8 mouse cellular contexts compared by ENCODE assay signal in the genomic region with DNA sequence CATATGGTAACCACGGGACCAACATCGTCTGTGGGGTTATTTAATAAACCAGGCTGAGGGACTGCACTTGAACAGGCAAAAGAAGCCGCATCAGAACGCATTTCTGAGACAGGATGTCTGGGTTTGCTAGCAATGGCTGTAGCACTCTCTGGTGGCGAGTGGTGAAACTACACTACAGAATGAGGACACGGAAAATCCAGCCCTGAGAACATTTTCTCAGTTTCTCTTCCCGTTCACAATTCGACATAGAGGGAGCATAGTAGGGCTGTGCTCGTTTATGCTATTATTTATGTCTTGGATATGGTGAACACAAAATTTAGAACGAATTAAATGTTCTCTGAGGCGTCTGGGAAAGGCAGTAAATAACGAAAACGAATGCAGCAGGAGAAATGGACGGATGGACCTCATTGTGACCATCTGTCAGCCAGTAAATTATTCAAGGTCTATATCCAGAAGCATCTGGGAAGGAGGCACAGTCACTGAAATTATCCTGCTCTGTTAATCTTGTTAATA. TPM values are rescaled to one million over a fixed set of nuclear protein-coding genes. Genes with fewer than 3 reads are reported as not detected.
A peak's percentile ranks its signal among the peaks of the same experiment; 100 is the strongest.
DNase-seq lines count a peak whose midpoint lies in the region; ATAC-seq lines count a peak whose summit lies in the region.

No protein-coding gene starts in this region.

- no peaks in the 10 kb centered on the region for H3K27me3 ChIP-seq in hindbrain, embryonic 14.5 days (ENCODE audit: control insufficient read depth, insufficient read depth, low read length)

- no peaks in the 10 kb centered on the region for H3K36me3 ChIP-seq in hindbrain, embryonic 14.5 days (replicated peaks; ENCODE audit: control insufficient read depth, insufficient read depth)

- peak overlapping the region; percentile 42 for H3K4me2 ChIP-seq in hindbrain, embryonic 14.5 days (replicated peaks)

- H3K4me1 ChIP-seq in hindbrain, embryonic 14.5 days (replicated peaks; ENCODE audit: control insufficient read depth, insufficient read depth, low read length) = 0 out of 2 replicates have a peak, but pooled peaks cover 5% of the 10 kb centered on the region

- H3K9me3 ChIP-seq in hindbrain, embryonic 14.5 days (ENCODE audit: control insufficient read depth, low read length) = no peaks in the 10 kb centered on the region

- 8% methylated on average over 14 of the region's 14 CpGs for WGBS in hindbrain, embryonic 14.5 days

- peak; percentile 71 for DNase-seq in ZHBTc4 (ENCODE audit: low read depth, low spot score)
- peak; percentile 89 for DNase-seq in cerebellum, adult 9-10 months
- DNase-seq in frontal cortex, postnatal 14 days (ENCODE audit: low spot score in 2 of 2) = peak; percentile 61 to 85
- DNase-seq in hindbrain, embryonic 14.5 days (ENCODE audit: low spot score) = peak; percentile 90
- peak; percentile 87 to 92 for DNase-seq in layer of hippocampus, postnatal 14 days (ENCODE audit: low spot score in 2 of 2)
- DNase-seq in lung, postnatal 10 days = peak; percentile 86
- DNase-seq in ovary, postnatal 36 days (ENCODE audit: low spot score) = peak; percentile 44

- H3K27ac ChIP-seq in hindbrain, embryonic 14.5 days = peak overlapping the region; percentile 7; the same call in 1 of the 2 replicates

- H3K4me3 ChIP-seq in hindbrain, embryonic 14.5 days (replicated peaks; ENCODE audit: low read length) = 0 out of 2 replicates have a peak overlapping the region, but pooled peaks have one; percentile 9

- peak; percentile 72; the same call in 1 of the 2 replicates for ATAC-seq in hindbrain, embryonic 14.5 days (ENCODE audit: low FRiP score)
- no peak for ATAC-seq in erythroid progenitor cell, adult 5-6 weeks (replicated peaks; ENCODE audit: low FRiP score, poor library complexity, severe bottlenecking)

- H3K9ac ChIP-seq in hindbrain, embryonic 14.5 days = peak overlapping the region; percentile 17

RNA-seq across cellular contexts. Expression of a gene that starts 48.8 kb away (rescaled TPM):
- polyA plus RNA-seq in hindbrain, embryonic 14.5 days (2014; fragmentation: Nextera tagmentation; extraction: Ambion mirVana) = not detected in 2 replicates
- total RNA-seq in layer of hippocampus, postnatal 14 days (2021) = not detected
- total RNA-seq in erythroid progenitor cell, adult 5-6 weeks (2015; ENCODE audit: low replicate concordance) = not detected in 2 replicates
- total RNA-seq in erythroid progenitor cell, adult 5-6 weeks (2017; ENCODE audit: low replicate concordance) = not detected in 2 replicates
